Mouse (Mus musculus) forebrain, embryonic 13.5 days (tissue): ENCODE measurements around the gene Maml2. TPM values are rescaled to one million over a fixed set of nuclear protein-coding genes. Genes with fewer than 3 reads are reported as not detected.

Source experiments
- ATAC-seq: fragments of 200-750 bp; cut with Nextera tagmentation; 2 replicates; pipeline ENCODE4 v1.8.0; 2017
- H3K27ac ChIP-seq: fragments of 300-500 bp; sonication (generic); 2 replicates; pipeline ENCODE4 v1.5.1; 2015; ENCODE audit warnings: inconsistent platforms, mild to moderate bottlenecking, moderate library complexity
- H3K27me3 ChIP-seq: fragments of 300-500 bp; sonication (generic); 2 replicates; pipeline ENCODE4 v1.6.1; 2015; ENCODE audit warnings: mild to moderate bottlenecking, inconsistent platforms
- H3K36me3 ChIP-seq: fragments of 300-500 bp; sonication (generic); 2 replicates; pipeline ENCODE4 v1.6.1; 2015; ENCODE audit warnings: mild to moderate bottlenecking, inconsistent platforms; ENCODE audit not compliant: poor library complexity, severe bottlenecking
- H3K4me1 ChIP-seq: fragments of 300-500 bp; sonication (generic); 2 replicates; pipeline ENCODE4 v1.6.1; 2015; ENCODE audit warnings: inconsistent platforms
- H3K4me2 ChIP-seq: fragments of 300-500 bp; sonication (generic); 2 replicates; pipeline ENCODE4 v1.6.1; 2015; ENCODE audit warnings: inconsistent platforms, mild to moderate bottlenecking, moderate library complexity
- H3K4me3 ChIP-seq: fragments of 300-500 bp; sonication (generic); 2 replicates; pipeline ENCODE4 v1.5.1; 2015; ENCODE audit warnings: mild to moderate bottlenecking, inconsistent platforms
- H3K9ac ChIP-seq: fragments of 300-500 bp; sonication (generic); 2 replicates; pipeline ENCODE4 v1.6.1; 2015; ENCODE audit warnings: mild to moderate bottlenecking, inconsistent platforms
- H3K9me3 ChIP-seq: fragments of 300-500 bp; sonication (generic); replicated peaks from 2 replicates; pipeline ENCODE4 v1.6.1; 2016; ENCODE audit warnings: inconsistent platforms
- WGBS: fragments of 180-500 bp; shearing (Covaris S2); methylation state at CpG from one replicate; pipeline ENCODE4 v1.1.7; 2015; 5-methylcytosine and 5-hydroxymethylcytosine counted together
- polyA plus RNA-seq: library from polyadenylated mRNA; unstranded; fragments of >200 nt; fragmentation: Nextera tagmentation; extraction: Ambion mirVana; gene quantifications from 2 replicates; pipeline ENCODE4 v1.2.1, GENCODE M21; 2015

The Maml2 gene
- polyA plus RNA-seq, 1 experiment from 2014 or later: 8.8 TPM

GRCm38 (mm10) chr9:13460012-13460411, 162.3 kb downstream of the Maml2 start:
- Histone ChIP-seq H3K9me3 (no peaks in the 10 kb centered on the region), H3K36me3 (no peaks in the 10 kb centered on the region), H3K4me1 (peaks cover 9% of the 10 kb centered on the region; the same call in 1 of the 2 replicates), H3K4me2 (no peak overlapping the region), H3K27ac (no peak overlapping the region), H3K9ac (no peak overlapping the region), H3K27me3 (no peaks in the 10 kb centered on the region), H3K4me3 (no peak overlapping the region)
- 88% methylated on average over 3 of the region's 3 CpGs for WGBS
- no peak for ATAC-seq

DNA sequence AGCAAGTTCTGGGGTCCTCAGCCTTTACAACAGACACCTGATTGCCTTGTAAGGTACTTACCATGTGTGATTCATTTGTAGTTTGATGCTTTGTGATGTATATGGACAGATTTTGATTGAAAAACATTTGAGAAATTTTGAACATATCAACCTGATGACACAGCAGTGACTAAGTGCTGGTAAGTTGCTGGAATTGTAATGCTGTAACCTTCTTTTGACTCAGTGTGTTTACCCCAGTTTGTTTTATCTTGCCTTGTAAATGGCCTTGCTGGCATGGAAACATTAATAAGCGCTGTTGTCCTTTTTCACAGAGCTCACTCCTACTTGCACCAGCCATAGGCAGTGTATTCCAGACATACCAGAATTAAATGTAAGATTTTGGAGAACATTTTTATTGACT, 163.2 kb downstream of the Maml2 start:
- ATAC-seq: no peak
- no peaks in the 10 kb centered on the region for H3K36me3 ChIP-seq
- no peak overlapping the region for H3K4me2 ChIP-seq
- H3K9ac ChIP-seq: no peak overlapping the region
- peaks cover 9% of the 10 kb centered on the region; the same call in 1 of the 2 replicates for H3K4me1 ChIP-seq
- H3K9me3 ChIP-seq: no peaks in the 10 kb centered on the region
- H3K27me3 ChIP-seq: no peaks in the 10 kb centered on the region
- 93% methylated on average over 1 of the region's 1 CpGs for WGBS
- no peak overlapping the region for H3K27ac ChIP-seq
- H3K4me3 ChIP-seq: no peak overlapping the region

DNA sequence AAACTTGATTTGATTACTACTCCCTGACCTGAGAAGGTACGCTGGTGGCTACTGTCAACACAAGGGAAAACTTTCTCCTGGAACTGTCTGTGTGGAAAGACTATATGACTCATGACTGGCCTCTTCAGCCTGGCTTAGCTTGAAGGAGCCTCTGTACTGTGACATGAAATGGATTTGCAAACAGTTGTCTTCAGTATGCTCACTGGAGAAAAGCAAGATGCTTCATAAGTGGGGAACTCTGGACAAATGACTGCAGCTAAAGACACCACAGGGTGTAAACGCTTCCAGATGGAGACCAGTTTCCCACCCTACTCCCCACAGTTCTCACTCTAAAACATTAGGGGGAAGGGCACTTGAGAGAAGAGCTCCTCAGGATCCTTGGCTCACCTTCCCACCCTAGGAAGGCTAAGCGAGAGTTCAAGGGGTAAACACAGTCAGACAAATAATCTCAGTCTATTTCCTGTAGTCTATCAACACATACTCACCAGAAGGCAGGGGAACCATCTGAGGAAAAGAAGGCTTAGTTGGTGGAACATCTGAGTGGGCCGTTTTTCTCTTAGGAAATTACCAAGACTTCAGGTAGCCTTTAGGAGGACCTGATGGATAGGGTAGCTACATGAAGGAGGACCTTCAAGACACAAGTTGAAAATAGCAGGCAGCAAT, 167.7 kb downstream of the Maml2 start:
- 85% methylated on average over 4 of the region's 4 CpGs for WGBS
- no peaks in the 10 kb centered on the region for H3K36me3 ChIP-seq
- H3K27ac ChIP-seq: no peak overlapping the region
- no peaks in the 10 kb centered on the region for H3K9me3 ChIP-seq
- no peaks in the 10 kb centered on the region for H3K27me3 ChIP-seq
- ATAC-seq: no peak
- no peak overlapping the region for H3K4me2 ChIP-seq
- H3K9ac ChIP-seq: no peak overlapping the region
- H3K4me1 ChIP-seq: peaks cover 5% of the 10 kb centered on the region
- no peak overlapping the region for H3K4me3 ChIP-seq

GRCm38 (mm10) chr9:13466351-13466750, 168.6 kb downstream of the Maml2 start:
- H3K9me3 ChIP-seq: no peaks in the 10 kb centered on the region
- no peaks in the 10 kb centered on the region for H3K27me3 ChIP-seq
- no peak overlapping the region for H3K4me2 ChIP-seq
- H3K9ac ChIP-seq: no peak overlapping the region
- peaks cover 7% of the 10 kb centered on the region for H3K4me1 ChIP-seq
- H3K36me3 ChIP-seq: no peaks in the 10 kb centered on the region
- H3K4me3 ChIP-seq: no peak overlapping the region
- H3K27ac ChIP-seq: no peak overlapping the region
- WGBS: 91% methylated on average over 4 of the region's 4 CpGs
- no peak for ATAC-seq

GRCm38 (mm10) chr9:13466816-13467215, 169.1 kb downstream of the Maml2 start:
- H3K9me3 ChIP-seq: no peaks in the 10 kb centered on the region
- H3K27ac ChIP-seq: no peak overlapping the region
- no peak overlapping the region for H3K4me2 ChIP-seq
- WGBS: 92% methylated on average over 10 of the region's 10 CpGs
- no peak overlapping the region for H3K4me3 ChIP-seq
- H3K9ac ChIP-seq: no peak overlapping the region
- H3K4me1 ChIP-seq: peaks cover 7% of the 10 kb centered on the region
- no peak for ATAC-seq
- H3K36me3 ChIP-seq: no peaks in the 10 kb centered on the region
- no peaks in the 10 kb centered on the region for H3K27me3 ChIP-seq

- 65% methylated on average over 7 of the region's 7 CpGs for WGBS
- H3K27ac ChIP-seq: no peak overlapping the region
Observed at GRCm38 (mm10) chr9:13467745-13468144, 170.0 kb downstream of the Maml2 start.

GRCm38 (mm10) chr9:13468778-13469177, 171.0 kb downstream of the Maml2 start:
- no peak for ATAC-seq
- no peaks in the 10 kb centered on the region for H3K9me3 ChIP-seq
- H3K27ac ChIP-seq: no peak overlapping the region
- H3K9ac ChIP-seq: no peak overlapping the region
- H3K36me3 ChIP-seq: no peaks in the 10 kb centered on the region
- WGBS: 89% methylated on average over 6 of the region's 6 CpGs
- H3K4me3 ChIP-seq: no peak overlapping the region
- no peaks in the 10 kb centered on the region for H3K27me3 ChIP-seq
- H3K4me1 ChIP-seq: peaks cover 7% of the 10 kb centered on the region
- H3K4me2 ChIP-seq: no peak overlapping the region

More at GRCm38 (mm10) chr9:13467745-13468144, 170.0 kb downstream of the Maml2 start:
- Histone ChIP-seq H3K9me3 (no peaks in the 10 kb centered on the region), H3K36me3 (no peaks in the 10 kb centered on the region), H3K4me3 (no peak overlapping the region), H3K9ac (no peak overlapping the region), H3K4me1 (peaks cover 7% of the 10 kb centered on the region), H3K27me3 (no peaks in the 10 kb centered on the region), H3K4me2 (no peak overlapping the region)
- no peak for ATAC-seq

- H3K4me3 ChIP-seq: no peak overlapping the region
- H3K4me2 ChIP-seq: no peak overlapping the region
- no peaks in the 10 kb centered on the region for H3K36me3 ChIP-seq
- no peak overlapping the region for H3K27ac ChIP-seq
- peaks cover 7% of the 10 kb centered on the region for H3K4me1 ChIP-seq
- WGBS: 51% methylated on average over 7 of the region's 7 CpGs
- no peak overlapping the region for H3K9ac ChIP-seq
- no peaks in the 10 kb centered on the region for H3K27me3 ChIP-seq
- H3K9me3 ChIP-seq: no peaks in the 10 kb centered on the region
- no peak for ATAC-seq
Observed at GRCm38 (mm10) chr9:13470013-13470412, 172.3 kb downstream of the Maml2 start.

DNA sequence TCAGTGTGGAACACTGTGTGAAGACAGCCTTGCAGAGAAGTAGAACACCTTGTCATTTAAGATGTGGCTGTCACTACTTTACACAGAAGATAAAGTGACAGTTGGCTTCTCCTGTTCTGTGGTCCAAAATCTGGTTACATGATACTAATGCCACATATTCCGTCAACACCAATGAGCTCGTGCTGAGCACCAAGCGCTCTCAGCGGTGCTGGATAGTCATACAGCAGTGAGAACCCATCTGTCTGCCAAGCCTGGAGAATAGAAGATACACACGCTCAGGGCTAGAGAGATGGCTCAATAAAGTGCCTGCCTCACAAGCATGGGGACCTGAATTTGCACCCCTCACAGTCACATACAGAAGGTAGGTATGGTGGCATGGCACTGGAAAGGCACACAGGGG, 177.2 kb downstream of the Maml2 start:
- Histone ChIP-seq H3K4me2 (no peak overlapping the region), H3K9me3 (no peaks in the 10 kb centered on the region), H3K4me1 (peaks cover 17% of the 10 kb centered on the region), H3K4me3 (no peak overlapping the region), H3K36me3 (no peaks in the 10 kb centered on the region), H3K9ac (no peak overlapping the region), H3K27ac (no peak overlapping the region), H3K27me3 (no peaks in the 10 kb centered on the region)
- ATAC-seq: no peak
- WGBS: 95% methylated on average over 5 of the region's 5 CpGs

DNA sequence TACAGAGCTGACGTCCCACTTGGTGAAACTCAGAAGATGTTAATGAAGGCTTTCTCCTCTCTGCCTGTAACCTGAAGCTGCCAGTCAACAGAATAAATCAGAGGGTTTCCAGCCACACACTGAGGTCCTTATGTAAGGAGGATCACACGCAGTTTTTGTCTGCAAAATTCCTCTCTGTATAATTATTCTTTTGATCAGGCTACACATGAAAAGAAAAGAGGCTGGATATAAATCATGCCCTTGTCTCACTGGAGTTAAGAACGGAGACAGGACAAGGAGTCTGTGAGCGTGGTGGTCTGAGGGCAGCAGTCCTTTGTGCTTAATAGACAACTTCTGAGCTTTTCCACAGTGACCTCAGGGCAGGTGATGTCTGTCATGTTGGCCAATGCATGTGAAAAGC, 181.5 kb downstream of the Maml2 start:
- no peak overlapping the region; the same call in 1 of the 2 replicates for H3K27ac ChIP-seq

DNA sequence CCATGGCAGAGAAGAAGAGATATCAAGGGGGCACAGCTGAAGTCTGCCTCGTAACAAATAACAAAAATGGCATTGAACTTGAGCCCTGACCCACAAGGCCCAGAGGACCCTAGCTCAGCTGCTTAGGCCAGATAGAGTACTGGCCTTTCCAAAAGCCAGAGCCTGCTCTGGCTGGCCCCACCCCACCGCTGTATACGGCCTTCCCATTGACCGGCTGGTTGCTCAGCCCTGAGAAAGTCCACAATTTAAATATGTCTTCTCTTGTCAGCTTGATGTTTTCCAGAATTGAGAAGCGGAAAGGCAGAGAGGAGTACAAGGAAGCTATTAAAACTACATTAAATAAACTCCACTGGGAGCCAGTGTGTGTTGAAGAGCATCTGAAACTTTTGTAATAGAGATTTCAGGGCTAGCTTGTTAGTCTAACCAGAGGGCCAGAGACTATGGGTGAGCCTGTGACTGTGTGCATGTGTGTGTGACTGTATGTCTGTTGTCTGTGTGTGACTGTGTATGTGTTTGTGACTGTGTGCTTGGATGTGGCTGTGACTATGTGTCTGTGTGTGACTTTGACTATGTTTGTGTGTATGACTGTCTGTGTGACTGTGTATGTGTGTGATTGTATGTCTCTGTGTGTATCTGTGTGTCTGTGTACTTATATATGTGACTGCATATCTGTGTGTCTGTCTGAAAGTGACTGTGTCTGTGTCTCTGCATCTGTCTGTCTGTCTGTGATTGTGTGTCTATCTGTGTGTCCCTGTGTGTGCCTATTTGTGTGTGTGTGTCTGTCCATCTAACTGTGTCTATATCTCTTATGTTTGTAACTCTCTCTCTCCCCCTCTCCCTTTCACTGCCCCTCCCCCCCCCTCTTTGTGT, 185.7 kb downstream of the Maml2 start:
- no peaks in the 10 kb centered on the region for H3K27me3 ChIP-seq
- no peak overlapping the region for H3K4me2 ChIP-seq
- H3K36me3 ChIP-seq: no peaks in the 10 kb centered on the region
- H3K4me3 ChIP-seq: no peak overlapping the region
- H3K27ac ChIP-seq: no peak overlapping the region
- H3K4me1 ChIP-seq: peaks cover 56% of the 10 kb centered on the region
- H3K9ac ChIP-seq: no peak overlapping the region
- H3K9me3 ChIP-seq: no peaks in the 10 kb centered on the region
- ATAC-seq: no peak
- WGBS: 77% methylated on average over 5 of the region's 5 CpGs

More for the DNA sequence above, 181.5 kb downstream of the Maml2 start:
- Histone ChIP-seq H3K9ac (no peak overlapping the region), H3K36me3 (no peaks in the 10 kb centered on the region), H3K27me3 (no peaks in the 10 kb centered on the region), H3K4me2 (no peak overlapping the region), H3K9me3 (no peaks in the 10 kb centered on the region), H3K4me3 (no peak overlapping the region), H3K4me1 (peaks cover 34% of the 10 kb centered on the region)
- WGBS: 5% methylated on average over 4 of the region's 4 CpGs
- ATAC-seq: no peak; the same call in 1 of the 2 replicates
